Mouse (Mus musculus) central nervous system, embryonic 18 days (tissue): ENCODE data around the gene Gm11009. TPM values are rescaled to one million over a fixed set of nuclear protein-coding genes. Genes with fewer than 3 reads are reported as not detected.

Experiments
- polyA plus RNA-seq: library from polyadenylated mRNA; depleted of rRNA; stranded (reverse); fragments of >200 nt; gene quantifications from 2 replicates; pipeline ENCODE4 v1.2.3, GENCODE M21; 2012; rRNA removed

The Gm11009 gene
- not detected in 2 replicates for polyA plus RNA-seq

DNA sequence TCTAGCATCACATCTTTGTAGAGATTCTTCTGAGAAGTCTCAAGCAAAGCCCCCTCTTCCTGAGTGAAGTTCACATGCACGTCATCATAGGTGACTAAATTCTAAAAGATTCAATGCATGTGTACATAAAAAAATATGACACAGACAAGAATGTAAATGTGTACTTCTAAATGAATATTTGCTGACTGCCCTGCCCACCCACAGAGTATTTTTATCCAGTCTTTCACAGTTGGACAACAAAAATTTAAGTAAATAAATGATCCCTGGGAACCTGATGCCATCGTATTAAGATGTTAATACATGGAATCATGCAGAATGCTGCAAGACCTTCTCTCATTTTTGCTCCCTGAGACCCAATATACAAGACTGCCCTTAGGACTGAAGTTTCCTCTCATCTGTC, at the start of gene Gm11009:
Gene Gm11009 (minus strand): TSS at position 101 of the 400 bp plus-strand sequence.

Other genes starting within 250 kb of the Gm11009 start
- gene Gm2004, start 169.7 kb downstream of the Gm11009 start, polyA plus RNA-seq: 0.57 and 0.98 TPM in 2 replicates
- 7.2 and 8.6 TPM in 2 replicates for gene 2210418O10Rik, start 92.9 kb downstream of the Gm11009 start, polyA plus RNA-seq
- 3.3 and 3.4 TPM in 2 replicates for gene Gm14435, start 104.1 kb upstream of the Gm11009 start, polyA plus RNA-seq
- 17.9 and 22.1 TPM in 2 replicates for gene Gm14434, start 167.3 kb upstream of the Gm11009 start, polyA plus RNA-seq
- gene Zfp967, start 201.6 kb upstream of the Gm11009 start, polyA plus RNA-seq: not detected in 2 replicates